Mouse (Mus musculus): Measurements from ENCODE around the gene Aco1. TPM values are rescaled to one million over a fixed set of nuclear protein-coding genes. Genes with fewer than 3 reads are reported as not detected.
"Not testable (repeated sequence)": the region's sequence is repeated elsewhere in the genome, so short reads cannot be mapped to it uniquely, and the experiment has no call there.

The Aco1 gene
- polyA plus RNA-seq (2015; fragmentation: Nextera tagmentation; extraction: Ambion mirVana): 45.9 and 49.1 TPM in 2 replicates

DNA sequence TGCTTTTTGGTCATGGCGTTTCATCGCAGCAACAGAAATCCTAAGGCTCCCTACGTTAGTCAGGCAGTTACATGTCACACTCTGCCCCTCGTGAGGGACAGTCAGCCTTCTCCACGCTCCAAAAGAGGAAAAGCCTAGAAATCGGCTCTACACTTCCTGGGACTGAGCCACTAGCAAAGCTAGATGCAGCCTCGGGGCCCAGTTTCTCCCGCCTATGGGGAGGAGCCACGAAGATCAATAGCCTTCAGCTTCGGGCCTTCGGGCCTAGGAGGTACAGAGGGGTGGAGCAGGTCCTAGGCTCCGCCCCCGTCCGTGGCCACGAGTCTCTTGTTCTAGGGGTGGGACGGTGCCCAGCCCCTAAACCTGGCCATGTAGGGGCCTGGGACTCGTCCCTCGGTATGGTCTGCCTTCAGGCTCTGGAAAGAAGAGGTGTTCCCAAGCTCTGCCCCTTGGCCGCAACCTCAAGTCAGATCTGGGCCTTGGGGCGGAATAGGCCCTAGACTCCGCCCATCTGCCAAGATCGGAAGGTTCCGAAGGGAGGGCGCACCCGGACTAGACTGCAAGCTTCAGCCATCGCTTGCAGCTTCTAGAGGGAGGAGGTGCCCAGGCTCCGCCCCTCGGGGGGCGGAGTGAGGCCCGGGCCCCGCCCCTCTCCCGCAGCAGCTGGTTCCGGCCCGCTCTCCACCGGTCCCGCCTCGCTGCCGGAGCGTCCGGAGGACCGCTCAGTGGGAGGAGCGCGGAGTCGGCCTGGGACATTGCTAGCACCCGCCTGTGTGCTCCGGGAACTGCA is at the start of gene Aco1:
Gene Aco1 (plus strand): TSS at position 339 of the 790 bp plus-strand sequence.
- no peaks in the 10 kb centered on the region for H3K27me3 ChIP-seq
- H3K27ac ChIP-seq: peak within 1 kb of the TSS; percentile 95
- H3K9me3 ChIP-seq: no peaks in the 10 kb centered on the region
- peak; percentile 98 for ATAC-seq (ENCODE audit: low FRiP score)
- peaks cover 26% of the 10 kb centered on the region for H3K4me1 ChIP-seq (replicated peaks)
- peak within 1 kb of the TSS; percentile 81 for H3K4me3 ChIP-seq
- H3K4me2 ChIP-seq: peak within 1 kb of the TSS; percentile 72
- peak within 1 kb of the TSS; percentile 89 for H3K9ac ChIP-seq
- WGBS: under 1% methylated on average over 37 of the region's 46 CpGs
- H3K36me3 ChIP-seq: no peaks in the 10 kb centered on the region

DNA sequence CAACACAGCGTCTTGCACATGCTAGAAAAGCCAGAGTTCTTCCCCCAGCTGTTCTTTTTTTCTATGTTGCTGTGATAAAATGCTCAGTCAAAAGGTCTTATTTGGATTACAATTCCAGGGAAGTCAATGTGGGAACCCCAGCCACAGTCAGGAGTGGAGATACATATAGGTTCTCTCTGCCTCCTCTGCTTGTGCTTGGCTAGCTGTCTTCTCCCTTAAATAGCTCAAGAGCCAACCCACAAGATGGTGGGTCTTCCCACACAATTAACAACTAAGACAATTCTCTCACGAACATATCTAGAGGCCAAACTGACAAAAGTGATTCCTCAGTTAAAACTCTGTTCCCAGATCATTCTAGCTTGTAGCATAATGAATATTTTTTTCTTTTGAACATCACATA is 47.9 kb upstream of the Aco1 start:
- Histone ChIP-seq H3K4me2 (no peak overlapping the region), H3K27me3 (no peaks in the 10 kb centered on the region)
- 84% methylated on average over 2 of the region's 2 CpGs for WGBS

DNA sequence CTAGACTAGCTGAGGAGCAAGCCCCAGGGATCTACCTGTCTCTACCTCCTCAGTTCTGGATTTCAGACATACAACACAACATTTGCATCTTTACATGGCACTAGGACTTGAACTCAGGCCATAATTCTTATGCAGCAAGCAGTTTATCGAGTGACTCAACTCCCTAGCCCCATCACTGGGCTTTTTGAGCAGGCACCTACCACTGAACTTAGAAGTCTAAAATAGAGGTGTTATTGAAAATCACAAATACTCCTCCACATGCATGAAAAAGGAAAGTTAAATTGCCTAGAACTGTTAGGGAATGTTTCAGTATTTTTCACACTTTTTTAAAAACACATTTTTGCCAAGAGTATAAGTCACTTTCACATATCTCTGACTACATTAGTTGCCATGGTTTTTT is 39.9 kb upstream of the Aco1 start:
- H3K4me3 ChIP-seq: no peak overlapping the region
- H3K9ac ChIP-seq: no peak overlapping the region
- no peaks in the 10 kb centered on the region for H3K9me3 ChIP-seq
- H3K4me1 ChIP-seq (replicated peaks): no peaks in the 10 kb centered on the region
- no peak overlapping the region for H3K27ac ChIP-seq
- ATAC-seq (ENCODE audit: low FRiP score): no peak
- WGBS: 93% methylated on average over 1 of the region's 1 CpGs
- H3K36me3 ChIP-seq: no peaks in the 10 kb centered on the region
- H3K27me3 ChIP-seq: no peaks in the 10 kb centered on the region
- no peak overlapping the region for H3K4me2 ChIP-seq

More for the DNA sequence above, 47.9 kb upstream of the Aco1 start:
- ATAC-seq (ENCODE audit: low FRiP score): no peak
- Histone ChIP-seq H3K9me3 (no peaks in the 10 kb centered on the region), H3K27ac (no peak overlapping the region), H3K36me3 (no peaks in the 10 kb centered on the region), H3K4me1 (replicated peaks) (no peaks in the 10 kb centered on the region), H3K4me3 (no peak overlapping the region), H3K9ac (no peak overlapping the region)

DNA sequence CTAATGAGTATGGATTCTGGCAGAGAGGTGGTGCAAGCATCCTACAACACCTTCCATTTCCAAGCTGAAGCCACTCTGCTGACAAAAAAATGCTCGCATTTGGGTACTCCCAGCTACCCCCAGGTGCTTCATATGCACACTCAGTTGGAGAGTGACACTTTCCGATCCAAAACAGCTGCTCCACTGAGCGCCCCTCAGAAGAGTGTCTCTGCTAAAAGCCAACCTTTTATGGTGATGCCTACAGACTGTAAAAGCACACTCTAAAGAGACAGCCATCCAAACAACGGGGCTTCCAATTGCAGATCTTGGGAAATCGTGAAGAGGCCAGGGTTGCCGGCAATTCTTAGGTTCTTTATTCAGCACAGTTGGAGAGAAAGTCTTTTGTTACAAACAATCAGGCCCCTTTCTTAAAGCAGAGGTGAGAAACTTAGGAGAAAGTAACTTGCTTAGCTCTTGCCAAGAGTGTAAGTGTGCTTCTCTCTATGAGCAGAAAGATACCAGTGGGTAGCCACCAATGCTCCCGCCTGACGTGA is 36.8 kb upstream of the Aco1 start:
- ATAC-seq (ENCODE audit: low FRiP score): no peak
- 31% methylated on average over 8 of the region's 8 CpGs for WGBS

DNA sequence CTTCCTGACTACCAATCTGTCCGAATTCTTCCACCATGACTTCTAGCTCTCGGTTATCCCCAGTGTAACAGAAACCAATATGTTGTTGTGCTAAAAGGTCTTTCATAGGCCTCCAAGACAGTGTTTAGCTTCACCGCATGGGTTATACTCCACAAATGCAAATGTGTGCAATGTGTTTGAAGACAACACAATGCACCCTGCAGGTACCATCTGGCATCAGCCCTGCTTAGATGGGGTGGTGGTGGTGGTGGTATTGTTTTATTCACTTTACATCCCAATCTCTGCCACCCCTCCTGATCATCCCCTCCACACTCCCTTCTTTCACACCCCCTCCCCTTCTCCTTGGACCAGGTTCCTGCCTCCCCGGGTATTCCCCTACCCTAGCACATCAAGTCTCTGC is 34.9 kb upstream of the Aco1 start:
- 85% methylated on average over 4 of the region's 4 CpGs for WGBS
- ATAC-seq (ENCODE audit: low FRiP score): no peak
- H3K4me2 ChIP-seq: no peak overlapping the region
- H3K9me3 ChIP-seq: no peaks in the 10 kb centered on the region
- H3K9ac ChIP-seq: no peak overlapping the region
- no peaks in the 10 kb centered on the region for H3K27me3 ChIP-seq
- H3K36me3 ChIP-seq: no peaks in the 10 kb centered on the region
- no peaks in the 10 kb centered on the region for H3K4me1 ChIP-seq (replicated peaks)
- H3K27ac ChIP-seq: no peak overlapping the region
- H3K4me3 ChIP-seq: no peak overlapping the region

More for the DNA sequence above, 36.8 kb upstream of the Aco1 start:
- no peak overlapping the region for H3K4me2 ChIP-seq
- H3K27ac ChIP-seq: no peak overlapping the region
- H3K9me3 ChIP-seq: no peaks in the 10 kb centered on the region
- H3K4me3 ChIP-seq: no peak overlapping the region
- H3K9ac ChIP-seq: no peak overlapping the region
- H3K27me3 ChIP-seq: no peaks in the 10 kb centered on the region
- no peaks in the 10 kb centered on the region for H3K4me1 ChIP-seq (replicated peaks)
- no peaks in the 10 kb centered on the region for H3K36me3 ChIP-seq

DNA sequence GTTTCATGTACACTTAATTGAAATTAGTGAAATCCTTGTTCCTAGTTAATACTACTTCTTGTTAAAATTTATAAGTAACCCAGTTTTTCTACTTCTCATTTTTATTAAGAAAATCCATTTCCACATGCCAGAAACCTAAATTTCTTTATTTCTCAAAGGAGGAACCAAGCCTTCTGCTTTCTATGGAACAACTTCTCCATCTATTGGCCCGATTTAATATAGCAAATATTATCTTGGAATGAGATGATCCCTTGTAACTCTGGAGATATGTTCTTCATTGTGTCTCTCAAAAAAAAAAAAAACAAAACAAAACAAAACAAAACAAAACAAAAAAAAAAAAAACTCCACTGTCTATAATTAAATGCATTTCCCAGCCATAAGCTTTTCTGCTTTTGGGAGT is 29.7 kb upstream of the Aco1 start:
- no peak overlapping the region for H3K4me3 ChIP-seq
- H3K36me3 ChIP-seq: no peaks in the 10 kb centered on the region
- H3K9me3 ChIP-seq: no peaks in the 10 kb centered on the region
- no peak overlapping the region for H3K4me2 ChIP-seq
- WGBS: 80% methylated on average over 1 of the region's 1 CpGs
- no peaks in the 10 kb centered on the region for H3K4me1 ChIP-seq (replicated peaks)
- no peaks in the 10 kb centered on the region for H3K27me3 ChIP-seq
- H3K9ac ChIP-seq: no peak overlapping the region
- ATAC-seq (ENCODE audit: low FRiP score): no peak
- H3K27ac ChIP-seq: no peak overlapping the region

DNA sequence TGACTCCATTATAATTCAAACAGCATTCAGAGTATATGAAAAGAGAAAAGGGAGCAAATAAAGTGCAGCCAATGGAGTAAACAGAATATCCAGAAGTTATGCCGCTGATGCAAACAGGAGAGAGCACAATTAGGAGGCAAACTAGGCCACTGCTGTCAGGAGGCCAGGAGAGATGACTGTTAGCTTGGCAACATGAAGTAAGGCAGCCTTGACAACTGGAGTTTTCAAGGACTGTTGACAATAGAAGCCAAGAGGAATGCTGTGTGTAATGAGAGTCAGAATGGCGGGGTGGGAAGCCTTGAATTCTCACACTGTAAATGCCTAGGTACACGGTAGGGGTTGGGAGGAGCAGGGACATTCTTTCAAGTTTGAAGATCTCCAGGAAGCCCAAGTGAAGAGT is 21.7 kb upstream of the Aco1 start:
- ATAC-seq (ENCODE audit: low FRiP score): no peak
- H3K4me1 ChIP-seq (replicated peaks): no peaks in the 10 kb centered on the region
- 83% methylated on average over 3 of the region's 3 CpGs for WGBS
- H3K9ac ChIP-seq: no peak overlapping the region
- no peaks in the 10 kb centered on the region for H3K36me3 ChIP-seq
- no peak overlapping the region for H3K4me3 ChIP-seq
- no peaks in the 10 kb centered on the region for H3K9me3 ChIP-seq
- H3K4me2 ChIP-seq: no peak overlapping the region
- no peaks in the 10 kb centered on the region for H3K27me3 ChIP-seq
- no peak overlapping the region for H3K27ac ChIP-seq

DNA sequence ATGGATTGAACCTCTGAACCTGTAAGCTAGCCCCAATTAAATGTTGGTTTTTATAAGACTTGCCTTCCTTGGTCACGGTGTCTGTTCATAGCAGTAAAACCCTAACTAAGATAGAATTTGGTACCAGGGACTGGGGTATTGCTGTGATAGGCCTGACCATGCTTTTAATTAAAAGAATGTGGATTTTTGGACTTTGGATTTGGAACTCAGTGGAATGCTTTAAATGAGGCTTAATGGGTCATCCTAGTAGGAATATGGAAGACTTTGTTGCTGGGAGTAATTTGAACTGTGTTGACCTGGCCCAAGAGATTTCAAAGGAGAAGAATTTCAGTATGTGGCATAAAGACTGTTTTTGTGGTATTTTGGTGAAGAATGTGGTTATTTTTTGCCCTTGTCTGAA is 20.6 kb upstream of the Aco1 start:
- H3K4me1 ChIP-seq (replicated peaks); ATAC-seq (ENCODE audit: low FRiP score); H3K9me3 ChIP-seq; H3K9ac ChIP-seq; H3K4me3 ChIP-seq; H3K4me2 ChIP-seq; H3K27ac ChIP-seq; H3K27me3 ChIP-seq; H3K36me3 ChIP-seq: not testable (repeated sequence)
- WGBS: 87% methylated on average over 1 of the region's 1 CpGs

DNA sequence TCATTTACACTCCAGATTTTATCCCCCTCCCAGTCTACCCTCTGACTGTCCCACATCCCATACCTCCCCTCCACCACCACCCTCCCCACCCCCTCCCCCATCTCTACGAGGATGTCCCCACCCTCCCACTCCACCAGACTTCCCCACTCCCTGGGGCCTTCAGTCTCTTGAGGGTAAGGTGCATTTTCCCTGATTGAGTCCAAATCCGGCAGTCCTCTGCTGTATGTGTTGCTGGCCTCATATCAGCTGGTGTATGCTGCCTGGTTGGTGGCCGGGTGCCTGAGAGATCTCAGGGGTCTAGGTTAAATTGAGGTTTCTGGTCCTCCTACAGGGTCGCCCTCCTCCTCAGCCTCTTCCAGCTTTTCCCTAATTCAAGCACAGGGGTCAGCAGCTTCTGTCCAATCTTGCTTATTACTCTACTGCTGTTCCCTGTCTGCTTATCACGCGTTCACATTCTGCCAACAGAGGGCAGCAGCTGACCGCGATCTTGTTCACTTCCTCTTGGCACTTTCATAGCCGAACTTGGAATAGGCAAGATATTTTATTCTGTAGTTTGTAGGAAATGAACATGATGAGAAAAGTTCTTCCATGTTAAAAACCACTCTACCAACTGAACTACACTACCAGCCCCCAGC is 8.3 kb upstream of the Aco1 start:
- H3K9me3 ChIP-seq: no peaks in the 10 kb centered on the region
- peak; percentile 75 for ATAC-seq (ENCODE audit: low FRiP score)

DNA sequence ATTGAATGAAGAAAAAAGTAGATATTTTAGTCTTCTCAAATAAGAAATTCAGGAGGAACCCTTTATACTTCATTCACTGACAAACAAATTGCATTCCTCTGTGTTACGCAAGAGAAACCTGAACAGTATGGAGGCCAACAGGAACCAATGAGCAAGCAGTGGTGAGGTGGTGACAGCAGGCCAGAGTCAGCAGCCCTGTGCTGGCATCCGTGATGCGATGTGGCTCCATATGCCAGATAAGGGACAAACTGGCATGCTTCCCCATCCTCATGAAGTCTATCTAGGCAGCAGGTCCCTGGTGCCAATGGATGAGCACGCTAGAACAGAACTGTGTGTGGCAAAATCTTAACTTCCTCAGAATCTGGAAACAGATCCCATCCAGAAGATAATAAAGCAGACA is 6.4 kb upstream of the Aco1 start:
- Histone ChIP-seq H3K4me2 (no peak overlapping the region), H3K27ac (no peak overlapping the region), H3K36me3 (no peaks in the 10 kb centered on the region), H3K4me3 (no peak overlapping the region), H3K4me1 (replicated peaks) (no peaks in the 10 kb centered on the region), H3K27me3 (no peaks in the 10 kb centered on the region), H3K9me3 (no peaks in the 10 kb centered on the region), H3K9ac (no peak overlapping the region)
- ATAC-seq (ENCODE audit: low FRiP score): no peak
- 93% methylated on average over 4 of the region's 4 CpGs for WGBS

More for the DNA sequence above, 8.3 kb upstream of the Aco1 start:
- Histone ChIP-seq H3K27me3 (no peaks in the 10 kb centered on the region), H3K4me2 (no peak overlapping the region), H3K36me3 (no peaks in the 10 kb centered on the region), H3K9ac (no peak overlapping the region), H3K4me1 (replicated peaks) (no peaks in the 10 kb centered on the region), H3K4me3 (no peak overlapping the region), H3K27ac (no peak overlapping the region)
- WGBS: 24% methylated on average over 9 of the region's 9 CpGs

DNA sequence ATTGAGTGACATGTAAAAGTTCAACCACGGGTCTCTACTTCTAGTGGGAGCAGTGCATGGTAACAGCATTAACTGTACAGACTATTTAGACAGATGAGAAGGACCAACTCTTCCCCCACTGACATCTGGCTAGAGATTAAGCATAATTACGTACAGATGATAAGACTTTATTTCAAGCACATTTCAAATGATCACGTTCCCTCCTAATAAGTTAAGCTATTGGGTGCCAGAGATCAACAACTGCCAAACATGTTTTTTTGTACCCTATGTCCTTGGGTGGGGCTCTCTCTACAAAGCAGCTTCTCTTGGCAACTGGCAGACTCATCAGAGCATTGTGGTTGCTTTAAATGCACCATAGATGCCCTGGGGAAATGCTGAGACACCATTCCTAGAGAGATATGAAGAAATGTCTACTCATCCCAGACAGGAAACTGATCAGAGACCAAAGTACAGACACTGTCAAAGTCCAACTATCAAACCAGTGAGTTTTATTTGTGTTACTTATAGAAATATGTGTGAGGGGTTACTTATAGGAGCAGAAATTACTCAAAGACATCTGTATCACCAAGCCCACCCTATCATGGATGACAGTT is 3.1 kb upstream of the Aco1 start:
- WGBS: 88% methylated on average over 3 of the region's 3 CpGs
- H3K4me2 ChIP-seq: no peak overlapping the region
- no peaks in the 10 kb centered on the region for H3K36me3 ChIP-seq
- ATAC-seq (ENCODE audit: low FRiP score): no peak
- H3K27ac ChIP-seq: no peak overlapping the region
- no peak overlapping the region for H3K9ac ChIP-seq
- no peaks in the 10 kb centered on the region for H3K27me3 ChIP-seq
- H3K4me3 ChIP-seq: no peak overlapping the region
- peaks cover 17% of the 10 kb centered on the region for H3K4me1 ChIP-seq (replicated peaks)
- H3K9me3 ChIP-seq: no peaks in the 10 kb centered on the region

DNA sequence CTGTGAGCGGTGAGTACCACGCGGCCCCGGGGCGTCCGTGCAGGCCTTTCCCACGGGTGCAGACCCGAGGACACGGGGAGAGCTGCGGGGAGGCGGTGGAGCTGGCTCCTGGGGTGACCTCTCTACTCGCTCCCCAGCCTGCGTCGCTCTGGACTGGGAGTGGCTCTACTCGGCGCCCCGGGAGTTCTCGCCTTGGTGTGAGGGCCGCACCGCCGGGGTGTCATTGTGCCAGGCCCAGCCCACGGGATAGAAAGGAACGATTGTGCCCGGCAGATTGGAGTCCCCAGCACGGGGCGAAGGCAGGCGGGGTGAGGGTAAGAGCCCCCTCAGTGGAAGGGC is 621 bp downstream of the Aco1 start:
- Histone ChIP-seq H3K4me3 (peak overlapping the region; percentile 81), H3K9me3 (no peaks in the 10 kb centered on the region), H3K9ac (peak overlapping the region; percentile 89), H3K36me3 (no peaks in the 10 kb centered on the region), H3K27ac (peak overlapping the region; percentile 95), H3K27me3 (no peaks in the 10 kb centered on the region), H3K4me1 (replicated peaks) (peaks cover 26% of the 10 kb centered on the region), H3K4me2 (peak overlapping the region; percentile 72)
- no peak for ATAC-seq (ENCODE audit: low FRiP score)
- WGBS: under 1% methylated on average over 27 of the region's 27 CpGs

Measured in hindbrain, embryonic 13.5 days (tissue).